Mouse (Mus musculus): ENCODE results near the gene Atf6. TPM values are rescaled to one million over a fixed set of nuclear protein-coding genes. Genes with fewer than 3 reads are reported as not detected.

Gene Atf6
- polyA plus RNA-seq, 1 experiment: 12.0 TPM

- Histone ChIP-seq H3K27me3 (ENCODE audit: control insufficient read depth, insufficient read depth, insufficient read length) (no peaks in the 10 kb centered on the region), H3K4me3 (ENCODE audit: insufficient read depth, poor library complexity, severe bottlenecking) (no peak overlapping the region), H3K79me3 (ENCODE audit: low read depth) (no peaks in the 10 kb centered on the region), H3ac (ENCODE audit: control insufficient read depth, insufficient read length, low read depth) (no peak overlapping the region), H3K79me2 (ENCODE audit: control insufficient read depth, insufficient read depth) (no peaks in the 10 kb centered on the region), H3K36me3 (ENCODE audit: control insufficient read depth, insufficient read depth) (peaks cover 35% of the 10 kb centered on the region)
- TF ChIP-seq CEBPB (IDR thresholded peaks at IDR 0.05; ENCODE audit: low read depth) (no peak), MYOG (IDR thresholded peaks at IDR 0.05; ENCODE audit: control insufficient read depth, extremely low read depth, insufficient read length) (no peak), FOSL1 (IDR thresholded peaks at IDR 0.05; ENCODE audit: insufficient read depth, low read length, poor library complexity, severe bottlenecking) (no peak), USF1 (IDR thresholded peaks at IDR 0.05; ENCODE audit: low read depth) (no peak), MAX (IDR thresholded peaks at IDR 0.05) (no peak), MYOD1 (IDR thresholded peaks at IDR 0.05; ENCODE audit: control insufficient read depth, insufficient read length, low read depth) (no peak), CTCF (IDR thresholded peaks at IDR 0.05; ENCODE audit: control insufficient read depth, insufficient read depth, insufficient read length) (no peak)
Measured at GRCm38 (mm10) chr1:170791542-170791941, 76.0 kb downstream of the Atf6 start.

- Histone ChIP-seq H3ac (ENCODE audit: control insufficient read depth, insufficient read length, low read depth) (no peak overlapping the region), H3K4me3 (ENCODE audit: insufficient read depth, poor library complexity, severe bottlenecking) (no peak overlapping the region), H3K79me3 (ENCODE audit: low read depth) (no peaks in the 10 kb centered on the region), H3K36me3 (ENCODE audit: control insufficient read depth, insufficient read depth) (peaks cover 41% of the 10 kb centered on the region), H3K79me2 (ENCODE audit: control insufficient read depth, insufficient read depth) (no peaks in the 10 kb centered on the region), H3K27me3 (ENCODE audit: control insufficient read depth, insufficient read depth, insufficient read length) (no peaks in the 10 kb centered on the region)
- TF ChIP-seq FOSL1 (IDR thresholded peaks at IDR 0.05; ENCODE audit: insufficient read depth, low read length, poor library complexity, severe bottlenecking) (no peak), MYOD1 (IDR thresholded peaks at IDR 0.05; ENCODE audit: control insufficient read depth, insufficient read length, low read depth) (peak; percentile 91), CTCF (IDR thresholded peaks at IDR 0.05; ENCODE audit: control insufficient read depth, insufficient read depth, insufficient read length) (no peak), USF1 (IDR thresholded peaks at IDR 0.05; ENCODE audit: low read depth) (peak; percentile 80), MYOG (IDR thresholded peaks at IDR 0.05; ENCODE audit: control insufficient read depth, extremely low read depth, insufficient read length) (no peak)
Measured at GRCm38 (mm10) chr1:170791001-170791400, 76.6 kb downstream of the Atf6 start.

GRCm38 (mm10) chr1:170787643-170788042 lies 79.9 kb downstream of the Atf6 start:
- no peak overlapping the region for H3ac ChIP-seq (ENCODE audit: control insufficient read depth, insufficient read length, low read depth)
- H3K27me3 ChIP-seq (ENCODE audit: control insufficient read depth, insufficient read depth, insufficient read length): no peaks in the 10 kb centered on the region
- peaks cover 34% of the 10 kb centered on the region for H3K36me3 ChIP-seq (ENCODE audit: control insufficient read depth, insufficient read depth)
- no peak overlapping the region for H3K4me3 ChIP-seq (ENCODE audit: insufficient read depth, poor library complexity, severe bottlenecking)
- H3K79me3 ChIP-seq (ENCODE audit: low read depth): no peaks in the 10 kb centered on the region
- TF ChIP-seq MYOG (IDR thresholded peaks at IDR 0.05; ENCODE audit: control insufficient read depth, extremely low read depth, insufficient read length): no peak
- TF ChIP-seq MYOD1 (IDR thresholded peaks at IDR 0.05; ENCODE audit: control insufficient read depth, insufficient read length, low read depth): no peak
- no peak for TF ChIP-seq CTCF (IDR thresholded peaks at IDR 0.05; ENCODE audit: control insufficient read depth, insufficient read depth, insufficient read length)
- TF ChIP-seq MAX (IDR thresholded peaks at IDR 0.05): no peak
- no peak for TF ChIP-seq FOSL1 (IDR thresholded peaks at IDR 0.05; ENCODE audit: insufficient read depth, low read length, poor library complexity, severe bottlenecking)
- TF ChIP-seq USF1 (IDR thresholded peaks at IDR 0.05; ENCODE audit: low read depth): no peak
- TF ChIP-seq CEBPB (IDR thresholded peaks at IDR 0.05; ENCODE audit: low read depth): no peak
- H3K79me2 ChIP-seq (ENCODE audit: control insufficient read depth, insufficient read depth): no peaks in the 10 kb centered on the region

GRCm38 (mm10) chr1:170786570-170787341 lies 80.8 kb downstream of the Atf6 start:
- TF ChIP-seq MAX (IDR thresholded peaks at IDR 0.05) (no peak), USF1 (IDR thresholded peaks at IDR 0.05; ENCODE audit: low read depth) (no peak), CTCF (IDR thresholded peaks at IDR 0.05; ENCODE audit: control insufficient read depth, insufficient read depth, insufficient read length) (no peak), MYOG (IDR thresholded peaks at IDR 0.05; ENCODE audit: control insufficient read depth, extremely low read depth, insufficient read length) (no peak), MYOD1 (IDR thresholded peaks at IDR 0.05; ENCODE audit: control insufficient read depth, insufficient read length, low read depth) (no peak), CEBPB (IDR thresholded peaks at IDR 0.05; ENCODE audit: low read depth) (no peak), FOSL1 (IDR thresholded peaks at IDR 0.05; ENCODE audit: insufficient read depth, low read length, poor library complexity, severe bottlenecking) (no peak)

GRCm38 (mm10) chr1:170777688-170778087 lies 89.9 kb downstream of the Atf6 start:
- Histone ChIP-seq H3K79me2 (ENCODE audit: control insufficient read depth, insufficient read depth) (no peaks in the 10 kb centered on the region), H3ac (ENCODE audit: control insufficient read depth, insufficient read length, low read depth) (no peak overlapping the region), H3K4me3 (ENCODE audit: insufficient read depth, poor library complexity, severe bottlenecking) (no peak overlapping the region), H3K36me3 (ENCODE audit: control insufficient read depth, insufficient read depth) (peaks cover 10% of the 10 kb centered on the region), H3K27me3 (ENCODE audit: control insufficient read depth, insufficient read depth, insufficient read length) (no peaks in the 10 kb centered on the region), H3K79me3 (ENCODE audit: low read depth) (no peaks in the 10 kb centered on the region)
- no peak for TF ChIP-seq USF1 (IDR thresholded peaks at IDR 0.05; ENCODE audit: low read depth)
- TF ChIP-seq CEBPB (IDR thresholded peaks at IDR 0.05; ENCODE audit: low read depth): no peak
- TF ChIP-seq FOSL1 (IDR thresholded peaks at IDR 0.05; ENCODE audit: insufficient read depth, low read length, poor library complexity, severe bottlenecking): no peak

More at GRCm38 (mm10) chr1:170786570-170787341, 80.8 kb downstream of the Atf6 start:
- H3ac ChIP-seq (ENCODE audit: control insufficient read depth, insufficient read length, low read depth): no peak overlapping the region
- H3K79me3 ChIP-seq (ENCODE audit: low read depth): no peaks in the 10 kb centered on the region
- H3K36me3 ChIP-seq (ENCODE audit: control insufficient read depth, insufficient read depth): peaks cover 31% of the 10 kb centered on the region
- no peaks in the 10 kb centered on the region for H3K27me3 ChIP-seq (ENCODE audit: control insufficient read depth, insufficient read depth, insufficient read length)
- no peaks in the 10 kb centered on the region for H3K79me2 ChIP-seq (ENCODE audit: control insufficient read depth, insufficient read depth)
- no peak overlapping the region for H3K4me3 ChIP-seq (ENCODE audit: insufficient read depth, poor library complexity, severe bottlenecking)

Measured in C2C12 (cell line).